Mouse (Mus musculus): Measurements from ENCODE around the gene Gm21904. TPM values are rescaled to one million over a fixed set of nuclear protein-coding genes. Genes with fewer than 3 reads are reported as not detected.
"Not testable (repeated sequence)": the region's sequence is repeated elsewhere in the genome, so short reads cannot be mapped to it uniquely, and the experiment has no call there.

The Gm21904 gene
- not detected in 2 replicates for polyA plus RNA-seq (2015; fragmentation: Nextera tagmentation; extraction: Ambion mirVana)

- H3K9me3 ChIP-seq (replicated peaks); DNase-seq; H3K4me3 ChIP-seq (replicated peaks); H3K27me3 ChIP-seq; H3K36me3 ChIP-seq; H3K9ac ChIP-seq; H3K4me2 ChIP-seq; ATAC-seq (ENCODE audit: low read depth); H3K4me1 ChIP-seq (replicated peaks); H3K27ac ChIP-seq: not testable (repeated sequence)
- WGBS (ENCODE audit: insufficient replicate concordance): no CpG with 5 or more reads among the region's 3 CpGs
Observed at GRCm38 (mm10) chrY:17846166-17846565, at the start of gene Gm21904. Gene Gm21904 (minus strand): TSS chrY:17846266.

- H3K9me3 ChIP-seq (replicated peaks); H3K4me2 ChIP-seq; ATAC-seq (ENCODE audit: low read depth); H3K4me1 ChIP-seq (replicated peaks); H3K27ac ChIP-seq; H3K9ac ChIP-seq; H3K27me3 ChIP-seq; H3K36me3 ChIP-seq; DNase-seq; H3K4me3 ChIP-seq (replicated peaks): not testable (repeated sequence)
Observed at GRCm38 (mm10) chrY:17874441-17874840, 28.4 kb upstream of the Gm21904 start, which contains the start of the genes Gm20772 and Gm20831. Gene Gm20772 (plus strand): TSS chrY:17874741. Gene Gm20831 (plus strand): TSS chrY:17874741.

Other genes starting within 250 kb of the Gm21904 start
- gene Gm20772, start 28.5 kb upstream of the Gm21904 start, polyA plus RNA-seq (2015; fragmentation: Nextera tagmentation; extraction: Ambion mirVana): not detected in 2 replicates
- not detected in 2 replicates for gene Gm20831, start 28.5 kb upstream of the Gm21904 start, polyA plus RNA-seq (2015; fragmentation: Nextera tagmentation; extraction: Ambion mirVana)
- gene Srsy, start 91.1 kb upstream of the Gm21904 start, polyA plus RNA-seq (2015; fragmentation: Nextera tagmentation; extraction: Ambion mirVana): not detected in 2 replicates
- not detected in 2 replicates for gene Gm21764, start 215.5 kb upstream of the Gm21904 start, polyA plus RNA-seq (2015; fragmentation: Nextera tagmentation; extraction: Ambion mirVana)
- not detected in 2 replicates for gene Ssty1, start 242.8 kb upstream of the Gm21904 start, polyA plus RNA-seq (2015; fragmentation: Nextera tagmentation; extraction: Ambion mirVana)